Mouse (Mus musculus) kidney, embryonic 16.5 days (tissue): ENCODE measurements around the gene Dmtf1. TPM values are rescaled to one million over a fixed set of nuclear protein-coding genes. Genes with fewer than 3 reads are reported as not detected.

ENCODE experiments used
- ATAC-seq: fragments of 200-750 bp; cut with Nextera tagmentation; 2 replicates; pipeline ENCODE4 v1.8.0; 2017; ENCODE audit warnings: moderate TSS enrichment; ENCODE audit not compliant: low FRiP score, low TSS enrichment
- H3K27ac ChIP-seq: fragments of 300-500 bp; sonication (generic); 2 replicates; pipeline ENCODE4 v1.5.1; 2014; ENCODE audit warnings: low read length
- H3K27me3 ChIP-seq: fragments of 300-500 bp; sonication (generic); 2 replicates; pipeline ENCODE4 v1.6.1; 2014; ENCODE audit warnings: low read length, control low read depth, mixed read lengths; ENCODE audit not compliant: insufficient read depth
- H3K36me3 ChIP-seq: fragments of 300-500 bp; sonication (generic); 2 replicates; pipeline ENCODE4 v1.6.1; 2014; ENCODE audit warnings: low read length, control low read depth, mixed read lengths; ENCODE audit not compliant: insufficient read depth
- H3K4me1 ChIP-seq: fragments of 300-500 bp; sonication (generic); 2 replicates; pipeline ENCODE4 v1.6.1; 2014; ENCODE audit warnings: low read length, control low read depth, mixed read lengths; ENCODE audit not compliant: insufficient read depth
- H3K4me2 ChIP-seq: fragments of 300-500 bp; sonication (generic); replicated peaks from 2 replicates; pipeline ENCODE4 v1.6.1; 2014; ENCODE audit warnings: low read depth, low read length
- H3K4me3 ChIP-seq: fragments of 300-500 bp; sonication (generic); 2 replicates; pipeline ENCODE4 v1.5.1; 2014; ENCODE audit warnings: mild to moderate bottlenecking, low read length
- H3K9ac ChIP-seq: fragments of 300-500 bp; sonication (generic); replicated peaks from 2 replicates; pipeline ENCODE4 v1.6.1; 2014; ENCODE audit warnings: low read length
- H3K9me3 ChIP-seq: fragments of 300-500 bp; sonication (generic); 2 replicates; pipeline ENCODE4 v1.6.1; 2016; ENCODE audit warnings: low read length, control low read depth
- WGBS: fragments of 180-500 bp; shearing (Covaris S2); extraction: QIAGEN DNeasy Blood & Tissue Kit; methylation state at CpG from one replicate; pipeline ENCODE4 v1.1.7; 2014; 5-methylcytosine and 5-hydroxymethylcytosine counted together
- polyA plus RNA-seq: library from polyadenylated mRNA; unstranded; fragments of >200 nt; fragmentation: Nextera tagmentation; extraction: Ambion mirVana; gene quantifications from 2 replicates; pipeline ENCODE4 v1.2.1, GENCODE M21; 2015

The Dmtf1 gene
- polyA plus RNA-seq, 1 experiment from 2014 or later: 43.9 TPM

DNA sequence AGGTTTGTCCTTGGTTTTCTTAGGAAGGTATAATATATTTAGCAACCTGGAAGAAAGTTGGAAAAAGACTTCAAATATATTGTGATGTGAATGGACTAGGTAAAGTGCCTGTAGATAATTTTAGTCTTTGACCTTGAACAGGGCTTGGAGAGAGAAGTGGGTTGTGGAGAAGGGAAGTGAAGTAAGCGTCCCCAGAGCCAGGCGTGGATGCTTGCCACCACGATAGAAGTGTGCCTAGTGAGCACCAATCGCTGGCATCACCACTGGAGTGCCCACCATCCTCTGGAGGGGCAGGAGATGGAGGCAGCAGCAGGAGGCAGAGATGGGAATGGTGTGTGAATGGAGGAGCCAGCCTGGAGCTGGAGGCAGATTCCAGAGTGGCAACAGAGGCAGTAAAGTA lies 68.1 kb downstream of the Dmtf1 start:
- Histone ChIP-seq H3K4me1 (no peaks in the 10 kb centered on the region), H3K27me3 (peaks cover 3% of the 10 kb centered on the region; the same call in 1 of the 2 replicates), H3K36me3 (no peaks in the 10 kb centered on the region), H3K9me3 (peaks cover 6% of the 10 kb centered on the region), H3K4me3 (no peak overlapping the region), H3K27ac (no peak overlapping the region), H3K4me2 (no peak overlapping the region), H3K9ac (no peak overlapping the region)
- ATAC-seq: no peak
- WGBS: 84% methylated on average over 4 of the region's 4 CpGs

DNA sequence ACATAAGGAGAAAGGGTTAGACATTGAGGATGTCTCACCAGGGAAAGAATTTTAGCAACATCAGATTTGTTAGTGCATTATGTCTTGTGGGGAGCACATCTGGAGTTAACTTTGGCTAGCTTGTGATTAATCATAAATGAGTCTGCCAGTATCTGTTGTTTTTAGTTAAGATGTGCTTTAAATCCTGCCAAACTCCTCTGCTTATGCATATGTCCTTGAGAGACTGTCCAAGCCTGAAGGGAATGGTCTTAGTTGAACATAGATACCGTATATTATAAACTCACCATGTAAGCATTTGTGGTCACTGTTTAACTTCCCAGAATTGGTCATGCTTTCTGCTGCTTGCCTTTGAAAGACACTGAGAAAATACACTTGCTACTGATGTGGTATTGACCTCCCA lies 68.9 kb downstream of the Dmtf1 start:
- no peak overlapping the region for H3K27ac ChIP-seq
- H3K27me3 ChIP-seq: peaks cover 3% of the 10 kb centered on the region; the same call in 1 of the 2 replicates
- no peaks in the 10 kb centered on the region for H3K4me1 ChIP-seq
- no peak overlapping the region for H3K4me2 ChIP-seq
- H3K4me3 ChIP-seq: no peak overlapping the region
- H3K36me3 ChIP-seq: no peaks in the 10 kb centered on the region
- 64% methylated on average over 1 of the region's 1 CpGs for WGBS
- peaks cover 6% of the 10 kb centered on the region for H3K9me3 ChIP-seq
- no peak for ATAC-seq
- H3K9ac ChIP-seq: no peak overlapping the region

DNA sequence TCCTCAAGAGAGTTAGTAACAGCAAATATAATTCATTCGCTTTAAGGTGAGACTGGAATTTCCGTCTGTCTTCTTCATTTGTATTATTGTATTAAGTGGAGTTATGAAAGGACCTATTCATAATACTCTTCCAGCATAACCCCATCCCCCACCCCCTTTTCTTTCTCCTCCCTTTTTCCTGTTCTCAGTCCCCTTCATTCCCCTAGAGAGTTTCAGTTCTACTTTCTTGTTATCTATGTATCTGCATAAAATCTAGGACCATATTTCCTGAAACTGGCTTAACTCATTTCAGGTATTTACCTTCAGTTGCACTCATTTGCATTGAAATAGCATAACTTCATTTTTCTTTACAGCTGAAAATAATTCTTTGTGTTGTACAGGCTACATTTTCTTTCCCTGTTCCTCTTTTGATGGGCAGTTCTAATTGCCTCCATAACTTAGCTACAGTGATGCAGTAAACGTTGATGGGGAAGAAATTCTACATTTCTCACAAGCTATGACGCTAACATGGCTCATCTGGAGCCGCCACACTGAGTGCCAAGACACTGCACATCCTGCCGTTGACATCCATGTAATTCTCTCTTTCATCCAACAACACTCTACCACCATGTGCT lies 71.0 kb downstream of the Dmtf1 start:
- 72% methylated on average over 6 of the region's 6 CpGs for WGBS
- ATAC-seq: no peak
- Histone ChIP-seq H3K27me3 (peaks cover 3% of the 10 kb centered on the region; the same call in 1 of the 2 replicates), H3K4me3 (no peak overlapping the region), H3K27ac (no peak overlapping the region), H3K9me3 (no peaks in the 10 kb centered on the region), H3K4me2 (no peak overlapping the region), H3K9ac (no peak overlapping the region), H3K36me3 (no peaks in the 10 kb centered on the region), H3K4me1 (no peaks in the 10 kb centered on the region)

DNA sequence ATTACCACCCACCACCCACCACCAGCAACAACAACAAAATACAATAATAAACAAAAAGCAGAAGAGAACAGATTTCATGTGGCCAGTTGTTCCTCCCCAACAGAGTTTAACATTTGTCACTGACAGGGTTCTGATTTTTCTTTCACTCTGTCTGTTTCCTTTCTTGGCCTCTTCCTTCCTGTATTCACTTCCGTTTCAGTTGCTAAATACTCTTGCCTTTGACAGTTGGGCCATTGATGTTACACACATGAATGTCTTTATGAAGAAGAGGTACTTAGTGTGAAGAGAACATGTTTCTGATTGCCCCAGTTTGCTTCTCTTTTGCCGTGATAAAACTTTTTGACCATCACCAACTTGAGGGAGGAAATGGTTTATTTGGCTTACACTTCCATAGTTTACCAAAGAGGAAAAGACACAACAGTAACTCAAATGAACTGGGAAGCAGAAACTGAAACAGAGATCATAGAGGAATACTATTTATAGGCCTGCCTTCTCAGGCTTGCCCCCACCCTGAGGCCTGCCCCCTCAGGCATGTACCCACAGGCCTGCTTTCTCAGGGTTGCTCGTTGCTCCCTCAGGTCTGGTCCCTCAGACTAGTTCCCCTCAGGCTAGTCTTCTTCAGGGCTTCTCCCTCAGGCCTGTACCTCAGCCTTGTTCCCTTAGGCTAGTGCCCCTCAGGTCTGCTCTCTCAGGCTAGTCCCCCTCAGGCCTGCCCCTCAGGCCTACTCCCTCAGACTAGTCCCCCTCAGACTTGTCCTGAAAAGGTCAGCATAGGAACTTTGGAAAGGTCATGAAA lies 74.5 kb downstream of the Dmtf1 start:
- H3K4me1 ChIP-seq: no peaks in the 10 kb centered on the region
- H3K4me3 ChIP-seq: no peak overlapping the region
- no peaks in the 10 kb centered on the region for H3K9me3 ChIP-seq
- no peaks in the 10 kb centered on the region for H3K27me3 ChIP-seq
- no peaks in the 10 kb centered on the region for H3K36me3 ChIP-seq
- no peak overlapping the region for H3K9ac ChIP-seq
- no peak overlapping the region for H3K4me2 ChIP-seq
- ATAC-seq: 0 out of 2 replicates have a peak, but pooled peaks have one; percentile 9
- no peak overlapping the region; the same call in 1 of the 2 replicates for H3K27ac ChIP-seq
- WGBS: 65% methylated on average over 3 of the region's 3 CpGs

DNA sequence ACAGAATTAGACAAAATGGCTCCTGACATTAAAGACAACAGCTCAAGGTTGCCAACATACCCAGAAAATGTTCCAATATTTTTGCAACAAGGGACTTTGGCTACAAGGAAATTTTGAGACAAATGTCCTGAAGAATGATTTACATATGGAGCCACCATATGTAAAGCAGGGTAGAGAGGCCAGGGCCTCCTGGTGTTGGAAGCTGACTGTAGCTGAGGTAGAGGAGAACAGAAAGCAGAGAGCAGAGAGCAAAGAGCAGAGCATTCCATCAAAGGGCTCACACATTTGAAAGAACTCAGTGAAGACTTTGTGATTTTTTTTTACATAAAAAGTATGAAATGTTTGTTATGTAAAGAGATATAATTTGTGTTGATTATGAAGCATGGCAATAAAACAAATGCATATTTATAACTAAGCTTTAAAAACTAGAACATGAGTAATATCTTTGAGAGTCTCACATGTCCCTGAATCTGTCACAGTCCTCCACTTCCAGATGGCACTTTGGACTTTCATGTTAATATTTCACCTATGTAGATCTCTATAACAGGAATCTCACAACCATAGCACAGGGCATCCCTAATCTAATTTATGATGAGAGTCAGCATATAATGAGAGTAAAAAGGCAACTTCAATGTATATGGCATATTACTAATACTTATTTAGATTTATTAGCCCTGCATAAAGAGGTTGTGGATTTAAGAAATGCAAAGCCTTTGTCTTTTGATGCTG lies 81.6 kb downstream of the Dmtf1 start:
- Histone ChIP-seq H3K9me3 (0 out of 2 replicates have a peak, but pooled peaks cover 3% of the 10 kb centered on the region), H3K4me1 (no peaks in the 10 kb centered on the region), H3K4me2 (no peak overlapping the region), H3K9ac (no peak overlapping the region), H3K27ac (no peak overlapping the region), H3K27me3 (no peaks in the 10 kb centered on the region), H3K36me3 (no peaks in the 10 kb centered on the region), H3K4me3 (no peak overlapping the region)
- no peak for ATAC-seq

DNA sequence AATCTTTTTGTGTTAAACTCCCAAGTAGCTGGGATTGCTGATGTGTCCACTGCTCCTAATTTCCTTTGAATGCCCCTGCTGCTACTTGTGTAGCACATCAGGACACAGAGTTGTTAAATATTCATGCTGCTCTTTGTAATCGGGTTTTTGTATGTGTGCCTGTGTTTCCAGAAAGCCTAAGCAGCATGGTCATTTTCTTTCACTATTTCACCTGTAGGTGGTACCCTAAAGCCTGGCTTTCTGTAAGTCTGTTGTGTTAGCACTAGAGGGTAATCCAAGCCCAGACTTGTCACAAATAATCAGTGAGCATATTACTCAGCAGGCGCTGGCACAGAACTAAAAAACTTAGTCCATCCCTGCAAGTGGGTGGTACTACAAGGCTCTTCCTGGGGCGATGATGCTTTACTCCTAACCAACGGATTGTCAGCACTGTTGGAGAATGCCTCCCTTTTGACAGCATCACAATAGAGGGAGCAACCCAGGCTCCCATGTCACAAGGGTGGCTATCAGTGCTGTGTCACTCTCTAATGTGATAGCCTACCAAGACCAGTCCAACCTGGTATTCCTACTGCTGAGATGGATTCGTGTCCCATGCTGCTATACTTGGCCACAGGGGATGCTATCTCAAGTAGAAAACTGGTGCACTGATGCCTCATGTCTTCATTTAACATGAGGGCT lies 88.3 kb downstream of the Dmtf1 start:
- H3K9me3 ChIP-seq: no peaks in the 10 kb centered on the region
- H3K9ac ChIP-seq: no peak overlapping the region
- H3K4me1 ChIP-seq: no peaks in the 10 kb centered on the region
- H3K4me3 ChIP-seq: no peak overlapping the region
- no peak overlapping the region for H3K4me2 ChIP-seq
- no peaks in the 10 kb centered on the region for H3K36me3 ChIP-seq
- H3K27me3 ChIP-seq: no peaks in the 10 kb centered on the region
- ATAC-seq: peak; percentile 49; the same call in 1 of the 2 replicates
- no peak overlapping the region for H3K27ac ChIP-seq
- WGBS: 68% methylated on average over 5 of the region's 5 CpGs

DNA sequence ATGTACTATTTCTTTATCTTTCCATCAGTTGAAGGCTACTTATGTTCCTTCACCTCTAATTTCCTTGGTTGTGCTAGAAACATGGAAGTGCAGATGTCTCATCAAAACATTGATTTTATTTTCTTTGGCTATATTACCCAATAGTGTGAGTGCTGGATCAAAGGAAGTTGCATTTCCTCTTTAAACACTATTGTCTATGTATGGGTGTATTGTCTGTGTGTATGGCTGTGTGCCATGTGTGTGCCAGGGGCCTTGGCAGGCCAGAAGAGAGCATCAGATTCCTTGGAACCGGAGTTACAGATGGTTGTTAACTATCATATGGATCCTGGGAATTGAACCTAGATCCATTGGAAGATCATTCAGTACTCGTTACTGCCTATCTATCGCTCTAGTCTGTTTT lies 90.2 kb downstream of the Dmtf1 start:
- 88% methylated on average over 3 of the region's 3 CpGs for WGBS
- no peaks in the 10 kb centered on the region for H3K9me3 ChIP-seq
- H3K27ac ChIP-seq: no peak overlapping the region
- no peak for ATAC-seq
- no peaks in the 10 kb centered on the region for H3K27me3 ChIP-seq
- H3K4me3 ChIP-seq: no peak overlapping the region
- no peak overlapping the region for H3K9ac ChIP-seq
- H3K4me1 ChIP-seq: no peaks in the 10 kb centered on the region
- H3K4me2 ChIP-seq: no peak overlapping the region
- H3K36me3 ChIP-seq: no peaks in the 10 kb centered on the region

DNA sequence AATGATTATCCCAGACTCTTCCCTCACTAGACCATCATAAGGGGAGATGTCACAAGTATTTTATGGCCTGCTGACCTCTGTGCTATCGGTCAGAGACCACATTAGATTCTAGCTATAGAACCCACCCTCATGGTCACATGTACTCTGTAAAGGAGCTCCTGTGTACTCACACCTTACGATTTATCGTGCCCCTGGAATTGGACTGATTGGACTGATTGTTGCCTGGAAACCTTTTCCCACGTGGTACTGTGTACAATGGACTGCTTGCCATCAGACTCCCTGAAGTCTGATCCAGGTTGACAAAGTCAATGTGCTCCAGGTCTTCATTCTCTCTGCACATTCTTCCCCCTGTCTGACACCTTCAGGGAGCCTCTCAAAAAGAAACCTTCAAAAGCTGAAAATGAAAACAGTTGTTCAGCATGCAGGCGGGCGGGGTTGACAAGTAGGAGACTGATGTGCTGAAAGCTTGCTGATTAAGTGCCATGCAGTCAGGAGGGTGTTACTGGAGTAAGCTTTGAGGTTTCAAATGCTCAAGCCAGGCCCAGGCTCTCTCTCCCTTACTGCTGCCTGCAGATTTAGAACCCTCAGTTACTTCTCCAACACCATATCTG lies 91.9 kb downstream of the Dmtf1 start:
- no peak overlapping the region for H3K9ac ChIP-seq
- no peaks in the 10 kb centered on the region for H3K4me1 ChIP-seq
- no peaks in the 10 kb centered on the region for H3K9me3 ChIP-seq
- no peak overlapping the region for H3K4me2 ChIP-seq
- H3K27me3 ChIP-seq: no peaks in the 10 kb centered on the region
- H3K27ac ChIP-seq: no peak overlapping the region
- no peak for ATAC-seq
- H3K4me3 ChIP-seq: no peak overlapping the region
- no peaks in the 10 kb centered on the region for H3K36me3 ChIP-seq
- 58% methylated on average over 6 of the region's 6 CpGs for WGBS

DNA sequence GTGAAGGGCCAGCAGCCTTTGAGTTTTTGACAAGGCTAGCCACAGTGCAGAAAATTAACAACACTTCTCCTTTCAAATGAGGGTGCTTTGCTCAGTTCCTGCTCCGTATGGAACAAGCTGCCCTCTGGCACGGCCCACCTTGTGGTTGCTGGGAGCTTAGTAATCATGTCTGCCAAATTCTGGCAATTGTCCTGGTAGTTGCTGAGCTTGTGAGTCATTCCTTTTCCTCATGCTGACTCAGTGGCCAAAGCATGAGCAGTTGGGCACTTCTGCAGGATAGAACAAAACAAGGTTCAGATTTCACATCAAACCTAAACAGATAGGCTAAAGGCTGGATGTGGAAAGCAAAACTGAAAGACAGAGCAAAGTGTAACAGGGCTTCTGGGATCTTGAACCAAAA lies 92.7 kb downstream of the Dmtf1 start:
- Histone ChIP-seq H3K27ac (no peak overlapping the region), H3K9me3 (no peaks in the 10 kb centered on the region), H3K9ac (no peak overlapping the region), H3K4me2 (no peak overlapping the region), H3K36me3 (no peaks in the 10 kb centered on the region), H3K4me1 (no peaks in the 10 kb centered on the region), H3K4me3 (no peak overlapping the region), H3K27me3 (no peaks in the 10 kb centered on the region)
- no peak for ATAC-seq
- WGBS: 56% methylated on average over 2 of the region's 2 CpGs
